Mouse (Mus musculus): ENCODE measurements around the gene Tmem60. TPM values are rescaled to one million over a fixed set of nuclear protein-coding genes. Genes with fewer than 3 reads are reported as not detected.

Gene Tmem60
- 43.7 and 44.6 TPM in 2 replicates for polyA plus RNA-seq (2015; fragmentation: Nextera tagmentation; extraction: Ambion mirVana)

- peak; percentile 99 for ATAC-seq (ENCODE audit: low FRiP score, low TSS enrichment)
These were observed at the start of gene Tmem60, which contains the start of gene Phtf2 for GRCm38 (mm10) chr5:20881915-20882800. Gene Tmem60, plus strand, starts transcription at chr5:20882191. Gene Phtf2, minus strand, starts transcription at chr5:20882124.

DNA sequence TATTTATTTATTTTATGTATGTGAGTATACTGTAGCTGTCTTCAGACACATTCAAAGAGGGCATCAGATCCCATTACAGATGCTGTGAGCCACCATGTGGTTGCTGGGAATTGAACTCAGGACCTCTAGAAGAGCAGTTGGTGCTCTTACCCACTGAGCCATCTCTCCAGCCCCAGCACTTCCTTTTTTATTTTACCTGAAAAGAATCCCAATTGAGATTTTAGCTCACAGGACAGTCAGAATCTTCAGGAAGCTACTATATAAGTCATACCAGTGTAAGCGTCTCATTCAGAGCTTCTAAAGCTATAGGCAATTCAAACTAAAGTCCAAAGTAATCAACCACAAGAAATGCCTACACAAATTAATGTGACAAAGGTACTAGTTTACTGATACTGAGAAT, 47.6 kb upstream of the Tmem60 start:
- DNase-seq (ENCODE audit: low spot score), result no peak
- WGBS, result 97% methylated on average over 1 of the region's 1 CpGs
- Histone ChIP-seq H3K9me3 (ENCODE audit: control insufficient read depth, low read length) (no peaks in the 10 kb centered on the region), H3K4me3 (ENCODE audit: low read depth, low read length) (no peak overlapping the region), H3K27me3 (ENCODE audit: control insufficient read depth, insufficient read depth, low read length) (no peaks in the 10 kb centered on the region), H3K4me2 (replicated peaks; ENCODE audit: low read depth) (no peak overlapping the region), H3K9ac (ENCODE audit: low read length) (no peak overlapping the region), H3K4me1 (replicated peaks; ENCODE audit: control insufficient read depth, insufficient read depth) (no peaks in the 10 kb centered on the region), H3K27ac (replicated peaks) (no peak overlapping the region), H3K36me3 (ENCODE audit: control insufficient read depth, insufficient read depth, low read length) (no peaks in the 10 kb centered on the region)
- ATAC-seq (ENCODE audit: low FRiP score, low TSS enrichment), result no peak
- TF ChIP-seq CTCF (IDR thresholded peaks at IDR 0.05; ENCODE audit: low read depth), result no peak
- TF ChIP-seq EP300 (optimal IDR thresholded peaks at IDR 0.05), result no peak

More at GRCm38 (mm10) chr5:20881915-20882800, at the start of gene Tmem60, which contains the start of gene Phtf2:
- Histone ChIP-seq H3K9me3 (ENCODE audit: control insufficient read depth, low read length) (no peaks in the 10 kb centered on the region), H3K27me3 (ENCODE audit: control insufficient read depth, insufficient read depth, low read length) (no peaks in the 10 kb centered on the region), H3K27ac (replicated peaks) (peak within 1 kb of the TSS; percentile 91), H3K9ac (ENCODE audit: low read length) (peak within 1 kb of the TSS; percentile 82), H3K4me1 (replicated peaks; ENCODE audit: control insufficient read depth, insufficient read depth) (no peaks in the 10 kb centered on the region), H3K4me3 (ENCODE audit: low read depth, low read length) (peak within 1 kb of the TSS; percentile 75), H3K4me2 (replicated peaks; ENCODE audit: low read depth) (peak within 1 kb of the TSS; percentile 80), H3K36me3 (ENCODE audit: control insufficient read depth, insufficient read depth, low read length) (no peaks in the 10 kb centered on the region)
- peak; percentile 99 for DNase-seq (ENCODE audit: low spot score)
- TF ChIP-seq EP300 (optimal IDR thresholded peaks at IDR 0.05), result no peak
- peak; percentile 9; the same call in 1 of the 2 replicates for TF ChIP-seq CTCF (IDR thresholded peaks at IDR 0.05; ENCODE audit: low read depth)
- under 1% methylated on average over 89 of the region's 94 CpGs for WGBS

DNA sequence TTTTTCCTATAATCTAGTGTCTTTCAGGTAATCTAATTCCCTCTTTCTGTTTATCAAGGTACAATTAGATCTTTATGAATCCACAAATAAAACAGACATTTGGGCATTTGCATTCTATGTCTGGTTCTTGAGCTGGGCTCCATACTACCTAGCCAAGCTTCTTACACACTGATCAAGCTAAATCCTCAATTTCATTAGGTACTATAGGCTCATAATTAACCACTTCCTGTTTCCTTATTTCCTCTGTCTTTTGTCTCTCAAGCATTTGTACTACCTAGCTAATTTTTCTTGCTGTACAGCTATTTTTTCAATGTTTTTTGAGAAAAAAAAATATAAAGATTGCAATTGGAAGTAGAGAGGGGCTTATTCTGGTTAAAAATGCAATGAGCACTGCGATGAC, 44.9 kb upstream of the Tmem60 start:
- DNase-seq (ENCODE audit: low spot score) (no peak), ATAC-seq (ENCODE audit: low FRiP score, low TSS enrichment) (no peak)
- no peak overlapping the region for H3K4me2 ChIP-seq (replicated peaks; ENCODE audit: low read depth)
- no peaks in the 10 kb centered on the region for H3K27me3 ChIP-seq (ENCODE audit: control insufficient read depth, insufficient read depth, low read length)
- H3K27ac ChIP-seq (replicated peaks), result no peak overlapping the region
- H3K36me3 ChIP-seq (ENCODE audit: control insufficient read depth, insufficient read depth, low read length), result no peaks in the 10 kb centered on the region
- no peaks in the 10 kb centered on the region for H3K4me1 ChIP-seq (replicated peaks; ENCODE audit: control insufficient read depth, insufficient read depth)
- 97% methylated on average over 1 of the region's 1 CpGs for WGBS
- no peak overlapping the region for H3K4me3 ChIP-seq (ENCODE audit: low read depth, low read length)
- no peak overlapping the region for H3K9ac ChIP-seq (ENCODE audit: low read length)
- TF ChIP-seq CTCF (IDR thresholded peaks at IDR 0.05; ENCODE audit: low read depth) (no peak), EP300 (optimal IDR thresholded peaks at IDR 0.05) (no peak)
- no peaks in the 10 kb centered on the region for H3K9me3 ChIP-seq (ENCODE audit: control insufficient read depth, low read length)

DNA sequence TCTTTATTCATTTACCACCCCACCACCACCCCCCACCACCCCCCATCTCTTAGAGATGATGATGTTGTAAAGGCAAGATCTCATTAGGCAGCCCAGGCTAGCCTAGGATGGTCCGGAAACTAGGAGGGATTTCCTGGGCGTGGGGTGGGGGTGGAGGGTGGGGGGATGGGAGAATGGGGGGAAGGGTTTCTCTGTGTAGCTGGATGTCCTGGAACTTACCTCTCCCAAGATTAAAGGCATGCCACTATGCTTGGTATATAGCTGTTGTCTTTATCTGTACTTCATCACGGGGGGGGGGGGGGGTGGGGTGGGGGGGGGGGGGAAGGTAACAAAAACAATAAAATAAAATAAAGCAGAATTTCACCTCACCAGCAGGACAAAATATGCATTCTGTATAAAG, 38.6 kb upstream of the Tmem60 start:
- 67% methylated on average over 2 of the region's 3 CpGs for WGBS
- DNase-seq (ENCODE audit: low spot score) (no peak), ATAC-seq (ENCODE audit: low FRiP score, low TSS enrichment) (no peak)
- Histone ChIP-seq H3K4me3 (ENCODE audit: low read depth, low read length) (no peak overlapping the region), H3K36me3 (ENCODE audit: control insufficient read depth, insufficient read depth, low read length) (no peaks in the 10 kb centered on the region), H3K27ac (replicated peaks) (no peak overlapping the region), H3K9me3 (ENCODE audit: control insufficient read depth, low read length) (no peaks in the 10 kb centered on the region), H3K4me1 (replicated peaks; ENCODE audit: control insufficient read depth, insufficient read depth) (no peaks in the 10 kb centered on the region), H3K4me2 (replicated peaks; ENCODE audit: low read depth) (no peak overlapping the region), H3K9ac (ENCODE audit: low read length) (no peak overlapping the region), H3K27me3 (ENCODE audit: control insufficient read depth, insufficient read depth, low read length) (no peaks in the 10 kb centered on the region)
- no peak for TF ChIP-seq CTCF (IDR thresholded peaks at IDR 0.05; ENCODE audit: low read depth)
- no peak for TF ChIP-seq EP300 (optimal IDR thresholded peaks at IDR 0.05)

DNA sequence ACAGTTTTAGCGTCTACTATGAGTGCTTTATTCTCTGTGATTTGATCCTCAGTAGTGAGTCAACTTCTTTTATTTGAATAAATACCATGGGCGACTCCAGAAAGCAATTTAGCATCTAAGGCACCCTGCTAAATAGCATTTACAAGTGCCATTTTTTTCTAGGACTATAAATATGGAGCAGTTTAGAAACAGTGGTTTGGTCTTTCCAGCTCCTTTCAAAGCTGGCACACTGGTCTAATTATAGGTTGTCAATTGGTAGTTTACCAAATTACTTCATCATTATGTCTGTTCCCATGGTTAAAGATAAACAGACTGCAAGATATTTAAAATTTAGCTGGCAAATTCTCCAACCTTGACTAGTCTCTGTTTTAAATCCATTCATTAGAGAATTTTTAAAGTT, 38.2 kb upstream of the Tmem60 start:
- no peak for ATAC-seq (ENCODE audit: low FRiP score, low TSS enrichment)
- WGBS, result 58% methylated on average over 2 of the region's 2 CpGs

GRCm38 (mm10) chr5:20847010-20847409, 35.0 kb upstream of the Tmem60 start:
- H3K27ac ChIP-seq (replicated peaks), result no peak overlapping the region
- ATAC-seq (ENCODE audit: low FRiP score, low TSS enrichment) (no peak), DNase-seq (ENCODE audit: low spot score) (no peak)
- no peak overlapping the region for H3K9ac ChIP-seq (ENCODE audit: low read length)
- H3K36me3 ChIP-seq (ENCODE audit: control insufficient read depth, insufficient read depth, low read length), result no peaks in the 10 kb centered on the region
- no peak overlapping the region for H3K4me3 ChIP-seq (ENCODE audit: low read depth, low read length)
- no peaks in the 10 kb centered on the region for H3K4me1 ChIP-seq (replicated peaks; ENCODE audit: control insufficient read depth, insufficient read depth)
- no peaks in the 10 kb centered on the region for H3K9me3 ChIP-seq (ENCODE audit: control insufficient read depth, low read length)
- H3K27me3 ChIP-seq (ENCODE audit: control insufficient read depth, insufficient read depth, low read length), result no peaks in the 10 kb centered on the region
- TF ChIP-seq EP300 (optimal IDR thresholded peaks at IDR 0.05) (no peak), CTCF (IDR thresholded peaks at IDR 0.05; ENCODE audit: low read depth) (no peak)
- H3K4me2 ChIP-seq (replicated peaks; ENCODE audit: low read depth), result no peak overlapping the region
- WGBS, result 72% methylated on average over 2 of the region's 2 CpGs

More for the DNA sequence above, 38.2 kb upstream of the Tmem60 start:
- Histone ChIP-seq H3K27ac (replicated peaks) (no peak overlapping the region), H3K9me3 (ENCODE audit: control insufficient read depth, low read length) (no peaks in the 10 kb centered on the region), H3K4me3 (ENCODE audit: low read depth, low read length) (no peak overlapping the region), H3K4me2 (replicated peaks; ENCODE audit: low read depth) (no peak overlapping the region), H3K36me3 (ENCODE audit: control insufficient read depth, insufficient read depth, low read length) (no peaks in the 10 kb centered on the region), H3K9ac (ENCODE audit: low read length) (no peak overlapping the region), H3K27me3 (ENCODE audit: control insufficient read depth, insufficient read depth, low read length) (no peaks in the 10 kb centered on the region), H3K4me1 (replicated peaks; ENCODE audit: control insufficient read depth, insufficient read depth) (no peaks in the 10 kb centered on the region)
- DNase-seq (ENCODE audit: low spot score), result no peak
- TF ChIP-seq CTCF (IDR thresholded peaks at IDR 0.05; ENCODE audit: low read depth) (no peak), EP300 (optimal IDR thresholded peaks at IDR 0.05) (no peak)

All from stomach, postnatal 0 days (tissue).